Mouse (Mus musculus) thymus, adult 2 months (tissue): Measurements from ENCODE around the gene Cltb. TPM values are rescaled to one million over a fixed set of nuclear protein-coding genes. Genes with fewer than 3 reads are reported as not detected.

Source experiments
- DNase-seq: peaks from one replicate; pipeline ENCODE4 v3.0.0; 2021
- H3K27ac ChIP-seq: fragments of 200-500 bp; 2 replicates; pipeline ENCODE4 v1.5.1; 2012; ENCODE audit warnings: low read length, control low read depth; ENCODE audit not compliant: control insufficient read depth, insufficient read depth
- H3K27me3 ChIP-seq: fragments of 200-500 bp; 2 replicates; pipeline ENCODE4 v1.6.1; 2012; ENCODE audit warnings: mild to moderate bottlenecking, low read length, moderate library complexity, mixed read lengths; ENCODE audit not compliant: control insufficient read depth, insufficient read depth
- H3K36me3 ChIP-seq: fragments of 200-500 bp; 2 replicates; pipeline ENCODE4 v1.6.1; 2012; ENCODE audit warnings: mild to moderate bottlenecking, low read length, moderate library complexity; ENCODE audit not compliant: control insufficient read depth, insufficient read depth
- H3K4me1 ChIP-seq: fragments of 200-500 bp; replicated peaks from 2 replicates; pipeline ENCODE4 v1.6.1; 2012; ENCODE audit warnings: low read length; ENCODE audit not compliant: control insufficient read depth, insufficient read depth
- H3K4me3 ChIP-seq: fragments of 200-500 bp; 2 replicates; pipeline ENCODE4 v1.5.1; 2012; ENCODE audit warnings: mild to moderate bottlenecking, low read length, control low read depth, moderate library complexity; ENCODE audit not compliant: control insufficient read depth, insufficient read depth
- CTCF ChIP-seq: fragments of 200-500 bp; IDR thresholded peaks from 2 replicates; pipeline ENCODE4 v1.5.1; 2012; ENCODE audit warnings: mild to moderate bottlenecking, control low read depth, low read length, moderate library complexity, borderline replicate concordance; ENCODE audit not compliant: control insufficient read depth, poor library complexity, insufficient read depth; ENCODE audit errors: extremely low read depth
- POLR2A ChIP-seq: fragments of 200-500 bp; IDR thresholded peaks from 2 replicates; pipeline ENCODE4 v1.6.1; 2012; ENCODE audit warnings: mild to moderate bottlenecking, low read length, control low read depth, moderate library complexity; ENCODE audit not compliant: control insufficient read depth, poor library complexity, insufficient read depth; ENCODE audit errors: extremely low read depth
- whole genome bisulfite sequencing: fragments of 180-500 bp; shearing (Covaris S2); methylation state at CpG from one replicate; pipeline ENCODE4 v1.1.7; 2018; 5-methylcytosine and 5-hydroxymethylcytosine counted together
- polyA plus RNA-seq: library from polyadenylated mRNA; depleted of rRNA; stranded (reverse); fragments of >200 nt; gene quantifications from 2 replicates; pipeline ENCODE4 v1.2.3, GENCODE M21; 2012

Cltb gene
- polyA plus RNA-seq, 1 experiment = 44.6 TPM

GRCm38 (mm10) chr13:54596870-54597269 lies 14.3 kb downstream of the Cltb start:
- no peak for DNase-seq
- Histone ChIP-seq H3K36me3 (no peaks in the 10 kb centered on the region), H3K4me3 (no peak overlapping the region), H3K27ac (no peak overlapping the region), H3K27me3 (no peaks in the 10 kb centered on the region), H3K4me1 (no peaks in the 10 kb centered on the region)
- WGBS = 97% methylated on average over 5 of the region's 5 CpGs
- TF ChIP-seq POLR2A (no peak), CTCF (no peak)

GRCm38 (mm10) chr13:54596107-54596690 lies 14.9 kb downstream of the Cltb start:
- no peak for DNase-seq

GRCm38 (mm10) chr13:54593617-54594016 lies 17.5 kb downstream of the Cltb start:
- Histone ChIP-seq H3K4me3 (no peak overlapping the region), H3K27me3 (no peaks in the 10 kb centered on the region), H3K4me1 (peaks cover 3% of the 10 kb centered on the region; the same call in 1 of the 2 replicates), H3K27ac (no peak overlapping the region), H3K36me3 (no peaks in the 10 kb centered on the region)
- TF ChIP-seq CTCF (no peak), POLR2A (no peak)
- DNase-seq = no peak
- 95% methylated on average over 11 of the region's 11 CpGs for WGBS

More at GRCm38 (mm10) chr13:54596107-54596690, 14.9 kb downstream of the Cltb start:
- 93% methylated on average over 8 of the region's 8 CpGs for WGBS
- Histone ChIP-seq H3K4me3 (no peak overlapping the region), H3K36me3 (no peaks in the 10 kb centered on the region), H3K27ac (no peak overlapping the region), H3K27me3 (no peaks in the 10 kb centered on the region), H3K4me1 (no peaks in the 10 kb centered on the region)
- no peak for TF ChIP-seq CTCF

GRCm38 (mm10) chr13:54591776-54592356 lies 19.3 kb downstream of the Cltb start:
- peaks cover 3% of the 10 kb centered on the region; the same call in 1 of the 2 replicates for H3K4me1 ChIP-seq
- no peak overlapping the region for H3K4me3 ChIP-seq
- TF ChIP-seq CTCF = no peak
- no peak for TF ChIP-seq POLR2A
- H3K27ac ChIP-seq = no peak overlapping the region
- no peak for DNase-seq
- 93% methylated on average over 8 of the region's 8 CpGs for WGBS
- no peaks in the 10 kb centered on the region for H3K27me3 ChIP-seq
- H3K36me3 ChIP-seq = no peaks in the 10 kb centered on the region

GRCm38 (mm10) chr13:54589996-54590951 lies 20.9 kb downstream of the Cltb start, which contains the start of the genes Nop16 and Higd2a:
Gene Nop16, minus strand, starts transcription at chr13:54590090.
Gene Higd2a, plus strand, starts transcription at chr13:54590207.
- Histone ChIP-seq H3K36me3 (no peaks in the 10 kb centered on the region), H3K27me3 (no peaks in the 10 kb centered on the region), H3K4me1 (peaks cover 3% of the 10 kb centered on the region; the same call in 1 of the 2 replicates), H3K4me3 (peak within 1 kb of the TSS; percentile 97), H3K27ac (peak within 1 kb of the TSS; percentile 24; the same call in 1 of the 2 replicates)
- DNase-seq = peak; percentile 97
- WGBS = under 1% methylated on average over 51 of the region's 51 CpGs
- TF ChIP-seq CTCF = no peak
- peak; percentile 50; the same call in 1 of the 2 replicates for TF ChIP-seq POLR2A

- no peak for TF ChIP-seq CTCF
- no peak for TF ChIP-seq POLR2A
- no peak overlapping the region for H3K27ac ChIP-seq
- H3K27me3 ChIP-seq = no peaks in the 10 kb centered on the region
- no peaks in the 10 kb centered on the region for H3K36me3 ChIP-seq
- peak overlapping the region; percentile 97 for H3K4me3 ChIP-seq
- DNase-seq = no peak
- H3K4me1 ChIP-seq = peaks cover 3% of the 10 kb centered on the region; the same call in 1 of the 2 replicates
- under 1% methylated on average over 24 of the region's 24 CpGs for WGBS
Observed at GRCm38 (mm10) chr13:54589414-54589995, 21.6 kb downstream of the Cltb start.
